Mouse (Mus musculus) kidney, embryonic 14.5 days (tissue): ENCODE data around the gene Nudt2. TPM values are rescaled to one million over a fixed set of nuclear protein-coding genes. Genes with fewer than 3 reads are reported as not detected.

ENCODE experiments used
- ATAC-seq: fragments of 200-750 bp; cut with Nextera tagmentation; 2 replicates; pipeline ENCODE4 v1.8.0; 2017; ENCODE audit warnings: moderate number of reproducible peaks, mild to moderate bottlenecking, moderate TSS enrichment, moderate library complexity; ENCODE audit not compliant: low FRiP score, low TSS enrichment
- H3K27ac ChIP-seq: fragments of 300-500 bp; sonication (generic); 2 replicates; pipeline ENCODE4 v1.5.1; 2014; ENCODE audit warnings: low read depth, mild to moderate bottlenecking, low read length, moderate library complexity, mixed read lengths
- H3K27me3 ChIP-seq: fragments of 300-500 bp; sonication (generic); 2 replicates; pipeline ENCODE4 v1.6.1; 2014; ENCODE audit warnings: mild to moderate bottlenecking, low read length; ENCODE audit not compliant: control insufficient read depth, insufficient read depth
- H3K36me3 ChIP-seq: fragments of 300-500 bp; sonication (generic); 2 replicates; pipeline ENCODE4 v1.6.1; 2014; ENCODE audit warnings: low read length, mixed read lengths; ENCODE audit not compliant: control insufficient read depth, insufficient read depth
- H3K4me1 ChIP-seq: fragments of 300-500 bp; sonication (generic); 2 replicates; pipeline ENCODE4 v1.6.1; 2014; ENCODE audit warnings: low read length, mixed read lengths; ENCODE audit not compliant: control insufficient read depth, insufficient read depth
- H3K4me2 ChIP-seq: fragments of 300-500 bp; sonication (generic); replicated peaks from 2 replicates; pipeline ENCODE4 v1.6.1; 2014; ENCODE audit warnings: low read depth, mild to moderate bottlenecking, low read length
- H3K4me3 ChIP-seq: fragments of 300-500 bp; sonication (generic); 2 replicates; pipeline ENCODE4 v1.5.1; 2014; ENCODE audit warnings: mild to moderate bottlenecking, low read length
- H3K9ac ChIP-seq: fragments of 300-500 bp; sonication (generic); 2 replicates; pipeline ENCODE4 v1.6.1; 2014; ENCODE audit warnings: low read depth, mild to moderate bottlenecking, low read length, moderate library complexity
- H3K9me3 ChIP-seq: fragments of 300-500 bp; sonication (generic); 2 replicates; pipeline ENCODE4 v1.6.1; 2016; ENCODE audit warnings: low read length; ENCODE audit not compliant: control insufficient read depth
- WGBS: fragments of 180-500 bp; shearing (Covaris S2); extraction: QIAGEN DNeasy Blood & Tissue Kit; methylation state at CpG from one replicate; pipeline ENCODE4 v1.1.7; 2014; 5-methylcytosine and 5-hydroxymethylcytosine counted together
- polyA plus RNA-seq: library from polyadenylated mRNA; unstranded; fragments of >200 nt; fragmentation: Nextera tagmentation; extraction: Ambion mirVana; gene quantifications from 2 replicates; pipeline ENCODE4 v1.2.1, GENCODE M21; 2014

Nudt2 gene
- polyA plus RNA-seq, 1 experiment from 2014 or later, result 61.5 TPM

DNA sequence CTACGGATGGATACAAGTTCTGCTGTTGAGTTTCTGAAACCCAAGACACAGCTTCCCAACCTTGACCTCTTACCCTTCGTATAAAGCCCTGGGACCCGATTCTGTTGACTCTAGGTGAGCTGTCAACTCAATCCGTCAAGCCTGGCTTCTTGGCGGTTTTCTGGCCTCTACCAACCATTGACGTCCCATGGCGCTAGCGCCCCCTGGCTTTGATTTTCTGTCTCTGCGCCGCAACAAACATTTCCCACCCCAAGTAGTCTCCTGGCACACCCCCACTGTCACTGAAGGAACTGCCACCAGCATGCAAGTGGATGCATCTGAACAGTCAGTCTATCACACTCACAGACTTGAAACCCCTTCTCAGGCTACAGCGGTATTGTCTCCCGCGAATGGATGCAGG, 41.2 kb downstream of the Nudt2 start:
- 0 out of 2 replicates have a peak overlapping the region, but pooled peaks have one; percentile 59 for H3K9ac ChIP-seq
- H3K27me3 ChIP-seq, result peaks cover 6% of the 10 kb centered on the region; the same call in 1 of the 2 replicates
- no peaks in the 10 kb centered on the region for H3K36me3 ChIP-seq
- H3K4me3 ChIP-seq, result no peak overlapping the region
- WGBS, result 10% methylated on average over 13 of the region's 13 CpGs
- H3K4me1 ChIP-seq, result peaks cover 6% of the 10 kb centered on the region; the same call in 1 of the 2 replicates
- ATAC-seq, result no peak
- H3K9me3 ChIP-seq, result no peaks in the 10 kb centered on the region
- H3K4me2 ChIP-seq, result peak overlapping the region; percentile 96
- no peak overlapping the region for H3K27ac ChIP-seq

DNA sequence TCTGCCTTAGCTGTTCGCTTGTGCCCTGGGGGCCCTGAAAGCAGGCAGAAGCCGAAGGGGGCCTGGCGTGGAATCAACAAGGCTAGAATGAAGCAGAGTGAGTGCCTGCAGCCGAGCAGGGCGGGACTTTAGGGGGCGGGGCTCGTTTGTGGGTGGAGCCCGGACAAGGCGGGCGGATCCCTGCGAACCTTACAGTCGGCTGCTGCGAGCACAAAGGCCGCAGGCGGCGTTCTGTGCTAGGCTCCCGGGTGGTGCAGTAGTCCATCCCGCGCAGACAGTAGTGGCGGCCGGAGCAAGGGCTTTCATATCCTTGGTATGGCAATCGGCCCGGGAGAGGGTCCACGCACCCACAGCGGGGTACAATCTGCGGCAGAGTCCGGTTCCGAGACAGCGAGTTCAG, 42.0 kb downstream of the Nudt2 start:
- peak overlapping the region; percentile 52 for H3K4me3 ChIP-seq
- H3K36me3 ChIP-seq, result no peaks in the 10 kb centered on the region
- peak overlapping the region; percentile 59 for H3K9ac ChIP-seq
- peaks cover 6% of the 10 kb centered on the region; the same call in 1 of the 2 replicates for H3K4me1 ChIP-seq
- H3K4me2 ChIP-seq, result peak overlapping the region; percentile 96
- under 1% methylated on average over 29 of the region's 29 CpGs for WGBS
- ATAC-seq, result peak; percentile 65
- no peaks in the 10 kb centered on the region for H3K27me3 ChIP-seq
- no peaks in the 10 kb centered on the region for H3K9me3 ChIP-seq
- no peak overlapping the region for H3K27ac ChIP-seq

DNA sequence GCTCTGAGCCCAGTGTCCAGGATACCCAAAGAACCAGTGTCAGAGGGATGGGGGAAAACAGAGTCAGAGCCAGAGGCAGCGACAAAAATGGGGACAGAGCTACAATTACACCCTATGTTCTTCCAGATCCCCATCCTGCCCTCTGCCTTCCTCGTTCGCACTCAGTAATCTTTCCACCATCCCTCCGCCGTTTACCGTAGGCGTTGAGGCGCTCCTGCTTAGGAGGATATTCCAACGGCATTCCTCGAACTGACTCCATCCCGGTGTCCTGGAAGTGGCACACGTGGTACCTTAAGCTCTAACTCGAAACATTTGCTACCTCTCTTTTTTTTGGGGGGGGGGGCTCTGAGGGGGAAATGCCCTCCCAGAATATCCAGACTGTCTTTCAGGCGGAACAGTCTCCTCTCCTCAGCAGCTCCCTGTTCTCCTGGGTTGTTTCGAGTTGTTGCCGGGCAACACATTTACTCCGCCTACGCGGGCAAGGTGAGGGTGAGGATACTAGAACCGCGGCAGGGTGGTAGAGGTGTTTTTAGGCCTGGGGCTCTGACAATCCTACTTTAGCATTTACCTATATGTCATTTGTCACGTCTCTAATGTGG, 42.5 kb downstream of the Nudt2 start:
- H3K4me1 ChIP-seq, result peaks cover 3% of the 10 kb centered on the region; the same call in 1 of the 2 replicates
- peak overlapping the region; percentile 96 for H3K4me2 ChIP-seq
- H3K36me3 ChIP-seq, result no peaks in the 10 kb centered on the region
- H3K4me3 ChIP-seq, result peak overlapping the region; percentile 52
- peak overlapping the region; percentile 59 for H3K9ac ChIP-seq
- WGBS, result 2% methylated on average over 22 of the region's 22 CpGs
- no peaks in the 10 kb centered on the region for H3K27me3 ChIP-seq
- ATAC-seq, result no peak
- H3K27ac ChIP-seq, result no peak overlapping the region
- H3K9me3 ChIP-seq, result no peaks in the 10 kb centered on the region

DNA sequence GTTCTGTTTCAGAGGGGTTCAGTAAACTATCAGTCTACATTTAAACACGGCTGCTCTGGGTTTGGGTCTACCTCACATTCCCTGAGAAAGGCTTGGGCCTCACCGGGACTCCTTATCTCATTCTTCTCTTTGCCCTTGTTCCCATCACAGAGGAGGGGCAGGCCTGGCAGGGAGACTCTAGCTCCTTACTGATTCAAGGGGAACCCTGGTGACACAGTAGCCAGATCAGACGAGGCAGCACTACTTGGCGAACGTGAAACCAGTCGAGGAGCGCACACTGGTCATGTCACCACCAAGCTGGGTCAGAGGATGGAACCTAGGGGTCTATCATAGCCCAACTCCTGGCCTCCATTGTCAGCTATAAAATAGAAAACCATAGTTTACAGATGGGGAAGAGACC, 43.0 kb downstream of the Nudt2 start:
- no peaks in the 10 kb centered on the region; the same call in 1 of the 2 replicates for H3K4me1 ChIP-seq
- no peak overlapping the region for H3K4me3 ChIP-seq
- no peak overlapping the region for H3K9ac ChIP-seq
- no peak overlapping the region for H3K27ac ChIP-seq
- ATAC-seq, result no peak
- no peaks in the 10 kb centered on the region for H3K9me3 ChIP-seq
- no peaks in the 10 kb centered on the region for H3K27me3 ChIP-seq
- H3K36me3 ChIP-seq, result no peaks in the 10 kb centered on the region
- no peak overlapping the region for H3K4me2 ChIP-seq
- WGBS, result 46% methylated on average over 7 of the region's 7 CpGs

DNA sequence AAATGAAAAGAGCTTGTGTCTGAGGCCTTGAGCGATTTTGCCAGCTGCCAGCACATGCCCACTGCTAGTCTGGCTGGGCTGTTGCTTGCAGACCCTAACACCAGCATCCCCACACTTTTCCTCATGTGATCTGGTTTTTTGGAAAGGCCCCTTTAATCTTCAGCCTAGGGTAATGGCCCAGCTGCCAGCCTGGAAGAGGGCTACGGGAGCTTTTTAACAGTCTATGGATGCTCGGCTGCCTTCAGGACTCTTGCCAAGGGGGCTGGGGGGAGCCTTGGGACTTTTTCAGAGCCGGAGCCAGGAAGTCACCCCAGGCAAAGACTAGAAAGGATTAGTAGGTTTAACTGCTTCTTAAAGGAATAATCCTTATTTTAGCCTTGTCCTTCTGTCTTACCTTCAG, 48.4 kb downstream of the Nudt2 start:
- H3K9me3 ChIP-seq, result no peaks in the 10 kb centered on the region
- no peak overlapping the region for H3K27ac ChIP-seq
- no peaks in the 10 kb centered on the region for H3K4me1 ChIP-seq
- no peaks in the 10 kb centered on the region for H3K36me3 ChIP-seq
- no peak overlapping the region for H3K4me2 ChIP-seq
- no peaks in the 10 kb centered on the region for H3K27me3 ChIP-seq
- no peak overlapping the region for H3K4me3 ChIP-seq
- H3K9ac ChIP-seq, result no peak overlapping the region
- WGBS, result 33% methylated on average over 4 of the region's 4 CpGs
- ATAC-seq, result no peak

DNA sequence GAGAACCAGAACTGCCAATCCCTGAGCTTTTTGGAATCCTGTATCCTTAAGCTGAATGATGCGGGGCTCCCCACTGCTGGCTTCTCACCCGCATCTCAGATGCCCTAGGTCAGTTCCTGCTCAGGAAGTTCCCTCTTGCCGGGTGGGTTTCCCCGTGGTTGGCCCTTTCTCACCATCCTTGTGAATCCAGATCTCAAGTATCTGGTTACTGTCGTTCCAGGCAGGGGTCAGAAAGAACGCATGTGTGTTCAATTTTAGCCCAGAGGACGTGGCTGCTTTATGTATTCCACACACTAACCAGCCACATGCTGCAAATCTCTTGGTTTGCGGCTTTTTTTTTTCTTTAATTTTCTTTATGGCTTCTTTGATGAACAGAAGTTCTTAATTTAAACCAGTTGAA, 48.8 kb downstream of the Nudt2 start:
- H3K4me3 ChIP-seq, result no peak overlapping the region
- no peaks in the 10 kb centered on the region for H3K4me1 ChIP-seq
- H3K27me3 ChIP-seq, result no peaks in the 10 kb centered on the region
- H3K4me2 ChIP-seq, result no peak overlapping the region
- 16% methylated on average over 8 of the region's 8 CpGs for WGBS
- H3K36me3 ChIP-seq, result no peaks in the 10 kb centered on the region
- H3K9ac ChIP-seq, result no peak overlapping the region
- no peaks in the 10 kb centered on the region for H3K9me3 ChIP-seq
- H3K27ac ChIP-seq, result no peak overlapping the region
- ATAC-seq, result no peak

DNA sequence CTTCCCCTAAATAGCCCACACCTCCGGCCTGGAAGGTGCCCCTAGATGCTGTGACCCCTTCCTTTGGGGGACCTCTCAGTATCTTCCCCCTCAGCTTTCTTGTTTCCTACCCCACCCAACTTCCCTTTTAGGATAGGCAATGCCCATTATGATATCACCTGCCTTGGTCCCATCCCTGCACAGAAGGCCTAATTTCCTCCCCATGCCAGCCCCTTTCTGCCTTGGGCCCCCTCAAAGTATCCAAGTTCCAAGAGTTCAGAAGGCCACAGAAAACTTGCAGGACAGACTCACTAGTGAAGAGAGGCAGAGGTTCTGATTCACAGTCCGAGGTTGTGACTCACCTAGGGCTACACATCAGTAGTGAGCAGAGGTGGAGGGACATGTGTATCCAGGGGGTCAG, 52.3 kb downstream of the Nudt2 start, which contains the start of gene 1110017D15Rik:
Gene 1110017D15Rik (minus strand): TSS at position 101 of the 400 bp plus-strand sequence.
- no peak for ATAC-seq
- 90% methylated on average over 2 of the region's 2 CpGs for WGBS
- H3K36me3 ChIP-seq, result no peaks in the 10 kb centered on the region
- H3K27ac ChIP-seq, result no peak within 1 kb of the TSS
- H3K4me1 ChIP-seq, result no peaks in the 10 kb centered on the region
- no peak within 1 kb of the TSS for H3K4me2 ChIP-seq
- H3K4me3 ChIP-seq, result no peak within 1 kb of the TSS
- no peaks in the 10 kb centered on the region for H3K9me3 ChIP-seq
- H3K9ac ChIP-seq, result no peak within 1 kb of the TSS
- no peaks in the 10 kb centered on the region for H3K27me3 ChIP-seq

DNA sequence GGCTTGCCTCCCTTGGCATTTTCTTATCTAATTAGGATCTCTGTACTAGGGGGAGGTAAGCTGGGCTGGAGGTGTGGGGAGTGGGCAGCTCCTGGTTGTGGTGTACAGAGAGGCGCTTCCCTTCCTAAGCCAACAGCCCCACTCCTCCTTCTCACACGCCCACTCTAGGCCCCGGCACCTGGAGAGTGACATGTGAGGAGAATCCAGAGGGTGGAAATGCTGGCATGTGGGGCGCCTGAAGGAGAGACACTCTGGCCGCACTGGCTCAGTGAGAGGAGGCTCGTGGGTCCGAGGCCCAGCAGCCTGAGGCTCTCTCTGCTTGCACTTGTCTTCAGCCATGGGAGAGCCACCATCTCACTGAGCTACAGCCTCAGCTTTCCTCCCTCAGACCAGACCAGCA, 53.4 kb downstream of the Nudt2 start:
- WGBS, result 56% methylated on average over 7 of the region's 7 CpGs
- no peak for ATAC-seq
- H3K27ac ChIP-seq, result no peak overlapping the region

DNA sequence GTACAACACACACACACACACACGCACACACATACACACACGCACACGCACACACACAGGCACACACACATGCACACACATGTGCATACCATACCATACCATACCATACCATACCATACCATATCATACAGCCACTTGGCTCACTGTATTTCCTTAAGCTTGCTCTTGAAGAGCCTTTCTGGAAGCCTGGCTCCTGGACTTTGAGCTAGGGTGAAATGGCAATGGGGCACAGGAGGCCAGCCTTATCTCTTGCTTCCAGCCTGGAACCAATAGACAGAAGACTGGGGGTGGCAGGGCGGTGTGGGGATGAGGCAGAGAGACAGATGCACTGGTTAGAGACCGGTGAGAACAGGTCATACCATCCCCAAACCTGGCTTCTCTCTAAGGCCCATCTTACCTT, 54.2 kb downstream of the Nudt2 start:
- Histone ChIP-seq H3K27ac (no peak overlapping the region), H3K4me3 (no peak overlapping the region), H3K36me3 (no peaks in the 10 kb centered on the region), H3K9ac (no peak overlapping the region), H3K4me2 (no peak overlapping the region), H3K9me3 (no peaks in the 10 kb centered on the region), H3K4me1 (no peaks in the 10 kb centered on the region), H3K27me3 (no peaks in the 10 kb centered on the region)
- 94% methylated on average over 5 of the region's 5 CpGs for WGBS
- no peak for ATAC-seq

More for the DNA sequence above, 53.4 kb downstream of the Nudt2 start:
- Histone ChIP-seq H3K4me2 (no peak overlapping the region), H3K9ac (no peak overlapping the region), H3K36me3 (no peaks in the 10 kb centered on the region), H3K27me3 (no peaks in the 10 kb centered on the region), H3K4me1 (no peaks in the 10 kb centered on the region), H3K4me3 (no peak overlapping the region), H3K9me3 (no peaks in the 10 kb centered on the region)
